Mouse (Mus musculus) hindbrain, postnatal 0 days (tissue): Measurements from ENCODE around the gene Rasl2-9. TPM values are rescaled to one million over a fixed set of nuclear protein-coding genes. Genes with fewer than 3 reads are reported as not detected.
"Not testable (repeated sequence)": the region's sequence is repeated elsewhere in the genome, so short reads cannot be mapped to it uniquely, and the experiment has no call there.

Experiments
- ATAC-seq: fragments of 200-750 bp; cut with Nextera tagmentation; 2 replicates; pipeline ENCODE4 v1.8.0; 2017; ENCODE audit warnings: mild to moderate bottlenecking, moderate TSS enrichment, moderate library complexity
- DNase-seq: peaks from one replicate; pipeline ENCODE4 v3.0.0-alpha.2; 2015; ENCODE audit warnings: low spot score
- H3K27ac ChIP-seq: fragments of 300-500 bp; sonication (generic); 2 replicates; pipeline ENCODE4 v1.5.1; 2014; ENCODE audit warnings: mild to moderate bottlenecking
- H3K27me3 ChIP-seq: fragments of 300-500 bp; sonication (generic); 2 replicates; pipeline ENCODE4 v1.6.1; 2014; ENCODE audit warnings: low read length, mixed read lengths; ENCODE audit not compliant: insufficient read depth
- H3K36me3 ChIP-seq: fragments of 300-500 bp; sonication (generic); 2 replicates; pipeline ENCODE4 v1.6.1; 2014; ENCODE audit warnings: low read length, mixed read lengths; ENCODE audit not compliant: insufficient read depth
- H3K4me1 ChIP-seq: fragments of 300-500 bp; sonication (generic); 2 replicates; pipeline ENCODE4 v1.6.1; 2014; ENCODE audit warnings: antibody characterized with exemption, low read length, mixed read lengths; ENCODE audit not compliant: insufficient read depth
- H3K4me2 ChIP-seq: fragments of 300-500 bp; sonication (generic); 2 replicates; pipeline ENCODE4 v1.6.1; 2014; ENCODE audit warnings: low read depth, mild to moderate bottlenecking, low read length, moderate library complexity, mixed read lengths
- H3K4me3 ChIP-seq: fragments of 300-500 bp; sonication (generic); 2 replicates; pipeline ENCODE4 v1.5.1; 2014; ENCODE audit warnings: low read length
- H3K9ac ChIP-seq: fragments of 300-500 bp; sonication (generic); replicated peaks from 2 replicates; pipeline ENCODE4 v1.6.1; 2014; ENCODE audit warnings: mild to moderate bottlenecking, low read length, moderate library complexity, mixed read lengths
- H3K9me3 ChIP-seq: fragments of 300-500 bp; sonication (generic); 2 replicates; pipeline ENCODE4 v1.6.1; 2016; ENCODE audit warnings: low read length, mixed read lengths
- CTCF ChIP-seq: IDR thresholded peaks from 2 replicates; pipeline ENCODE4 v1.5.1; 2016; ENCODE audit warnings: antibody characterized with exemption, control low read depth, low read depth
- WGBS: fragments of 180-500 bp; shearing (Covaris S2); extraction: QIAGEN DNeasy Blood & Tissue Kit; methylation state at CpG from one replicate; pipeline ENCODE4 v1.1.7; 2014; 5-methylcytosine and 5-hydroxymethylcytosine counted together
- polyA plus RNA-seq: library from polyadenylated mRNA; unstranded; fragments of >200 nt; fragmentation: Nextera tagmentation; extraction: Ambion mirVana; gene quantifications from 2 replicates; pipeline ENCODE4 v1.2.1, GENCODE M21; 2015
- total RNA-seq: library from RNA; depleted of rRNA; stranded (reverse); fragments of >200 nt; gene quantifications from 2 replicates; pipeline ENCODE4 v1.2.3, GENCODE M21; 2014

Gene Rasl2-9
- total and polyA plus RNA-seq, 2 experiments from 2014 or later, result 1.2 TPM; not detected in 1

GRCm38 (mm10) chr7:5081939-5082338 is 43.8 kb downstream of the Rasl2-9 start:
- H3K27me3 ChIP-seq, result no peaks in the 10 kb centered on the region
- WGBS, result 98% methylated on average over 2 of the region's 2 CpGs
- H3K9me3 ChIP-seq, result no peaks in the 10 kb centered on the region
- DNase-seq, result no peak
- H3K36me3 ChIP-seq, result peaks cover 7% of the 10 kb centered on the region; the same call in 1 of the 2 replicates
- ATAC-seq, result no peak
- H3K9ac ChIP-seq, result no peak overlapping the region
- H3K4me1 ChIP-seq, result peaks cover 11% of the 10 kb centered on the region
- peak overlapping the region; percentile 71 for H3K4me2 ChIP-seq
- no peak overlapping the region for H3K4me3 ChIP-seq
- no peak overlapping the region for H3K27ac ChIP-seq
- TF ChIP-seq CTCF, result no peak

- TF ChIP-seq CTCF, result no peak
- Histone ChIP-seq H3K9me3 (no peaks in the 10 kb centered on the region), H3K27me3 (no peaks in the 10 kb centered on the region), H3K36me3 (peaks cover 12% of the 10 kb centered on the region; the same call in 1 of the 2 replicates), H3K4me3 (peak overlapping the region; percentile 85), H3K4me2 (peak overlapping the region; percentile 71), H3K9ac (peak overlapping the region; percentile 94; the same call in 1 of the 2 replicates), H3K4me1 (peaks cover 11% of the 10 kb centered on the region), H3K27ac (no peak overlapping the region; the same call in 1 of the 2 replicates)
- ATAC-seq (no peak), DNase-seq (no peak)
- WGBS, result 65% methylated on average over 6 of the region's 6 CpGs
Observed at GRCm38 (mm10) chr7:5081241-5081640, 44.5 kb downstream of the Rasl2-9 start.

- WGBS, result 14% methylated on average over 6 of the region's 6 CpGs
Observed at GRCm38 (mm10) chr7:5080815-5081214, 44.9 kb downstream of the Rasl2-9 start.

GRCm38 (mm10) chr7:5080010-5080751 is 45.6 kb downstream of the Rasl2-9 start, which contains the start of gene Epn1:
TSS of gene Epn1 (plus strand) at chr7:5080235.
- ATAC-seq, result peak; percentile 99
- Histone ChIP-seq H3K27me3 (no peaks in the 10 kb centered on the region), H3K27ac (peak within 1 kb of the TSS; percentile 94), H3K4me3 (peak within 1 kb of the TSS; percentile 85), H3K9me3 (no peaks in the 10 kb centered on the region), H3K9ac (peak within 1 kb of the TSS; percentile 94), H3K36me3 (peaks cover 18% of the 10 kb centered on the region; the same call in 1 of the 2 replicates), H3K4me1 (peaks cover 11% of the 10 kb centered on the region), H3K4me2 (peak within 1 kb of the TSS; percentile 71)
- peak; percentile 98 for DNase-seq
- no peak for TF ChIP-seq CTCF
- 3% methylated on average over 81 of the region's 81 CpGs for WGBS

More at GRCm38 (mm10) chr7:5080815-5081214, 44.9 kb downstream of the Rasl2-9 start:
- peak overlapping the region; percentile 94 for H3K27ac ChIP-seq
- DNase-seq, result peak; percentile 17
- H3K4me3 ChIP-seq, result peak overlapping the region; percentile 85
- no peaks in the 10 kb centered on the region for H3K9me3 ChIP-seq
- H3K27me3 ChIP-seq, result no peaks in the 10 kb centered on the region
- peak overlapping the region; percentile 71 for H3K4me2 ChIP-seq
- TF ChIP-seq CTCF, result no peak
- H3K9ac ChIP-seq, result peak overlapping the region; percentile 94
- ATAC-seq, result no peak
- H3K36me3 ChIP-seq, result peaks cover 16% of the 10 kb centered on the region; the same call in 1 of the 2 replicates
- peaks cover 11% of the 10 kb centered on the region for H3K4me1 ChIP-seq

- DNase-seq, H3K9me3 ChIP-seq, H3K27me3 ChIP-seq: not testable (repeated sequence)
- WGBS, result 46% methylated on average over 9 of the region's 13 CpGs
- Histone ChIP-seq H3K4me2 (peak overlapping the region; percentile 71), H3K4me3 (peak overlapping the region; percentile 85), H3K27ac (peak overlapping the region; percentile 94), H3K9ac (peak overlapping the region; percentile 94; the same call in 1 of the 2 replicates), H3K4me1 (peaks cover 11% of the 10 kb centered on the region), H3K36me3 (peaks cover 22% of the 10 kb centered on the region; the same call in 1 of the 2 replicates)
- ATAC-seq, result peak; percentile 11
Observed at GRCm38 (mm10) chr7:5079365-5080009, 46.3 kb downstream of the Rasl2-9 start.

GRCm38 (mm10) chr7:5076931-5077330 is 48.8 kb downstream of the Rasl2-9 start:
- DNase-seq (no peak), ATAC-seq (no peak)
- TF ChIP-seq CTCF, result no peak
- no peaks in the 10 kb centered on the region for H3K9me3 ChIP-seq
- H3K27me3 ChIP-seq, result no peaks in the 10 kb centered on the region
- no peak overlapping the region for H3K4me3 ChIP-seq
- H3K27ac ChIP-seq, result no peak overlapping the region
- no peak overlapping the region for H3K4me2 ChIP-seq
- H3K9ac ChIP-seq, result no peak overlapping the region
- peaks cover 43% of the 10 kb centered on the region for H3K36me3 ChIP-seq
- 86% methylated on average over 2 of the region's 2 CpGs for WGBS
- peaks cover 10% of the 10 kb centered on the region for H3K4me1 ChIP-seq
